Mouse (Mus musculus): ENCODE results near the gene Sult1a1.
"Not testable (repeated sequence)": the region's sequence is repeated elsewhere in the genome, so short reads cannot be mapped to it uniquely, and the experiment has no call there.

- TF ChIP-seq CTCF (IDR thresholded peaks at IDR 0.05; ENCODE audit: borderline replicate concordance, extremely low read depth, insufficient read depth, insufficient read length); POLR2A (IDR thresholded peaks at IDR 0.05; ENCODE audit: borderline replicate concordance, extremely low read depth, insufficient read depth, insufficient read length, poor library complexity, severe bottlenecking): not testable (repeated sequence)
Observed at GRCm38 (mm10) chr7:126688156-126688555, 11.9 kb upstream of the Sult1a1 start.
